Mouse (Mus musculus) myocyte (in vitro differentiated cells): ENCODE data around the gene Zbtb49.

ENCODE experiments used
- E2F4 ChIP-seq: IDR thresholded peaks from one replicate; pipeline ENCODE4 v1.6.1; 2011; ENCODE audit warnings: mild to moderate bottlenecking, control low read depth, moderate library complexity; ENCODE audit not compliant: insufficient read depth
- POLR2A ChIP-seq: IDR thresholded peaks from one replicate; pipeline ENCODE4 v1.6.1; 2011; ENCODE audit warnings: low read depth, mild to moderate bottlenecking, control low read depth, moderate library complexity; ENCODE audit not compliant: insufficient read length
- TCF12 ChIP-seq: IDR thresholded peaks from one replicate; pipeline ENCODE4 v1.6.1; 2011; ENCODE audit warnings: mild to moderate bottlenecking, control low read depth; ENCODE audit not compliant: poor library complexity, insufficient read depth, severe bottlenecking

DNA sequence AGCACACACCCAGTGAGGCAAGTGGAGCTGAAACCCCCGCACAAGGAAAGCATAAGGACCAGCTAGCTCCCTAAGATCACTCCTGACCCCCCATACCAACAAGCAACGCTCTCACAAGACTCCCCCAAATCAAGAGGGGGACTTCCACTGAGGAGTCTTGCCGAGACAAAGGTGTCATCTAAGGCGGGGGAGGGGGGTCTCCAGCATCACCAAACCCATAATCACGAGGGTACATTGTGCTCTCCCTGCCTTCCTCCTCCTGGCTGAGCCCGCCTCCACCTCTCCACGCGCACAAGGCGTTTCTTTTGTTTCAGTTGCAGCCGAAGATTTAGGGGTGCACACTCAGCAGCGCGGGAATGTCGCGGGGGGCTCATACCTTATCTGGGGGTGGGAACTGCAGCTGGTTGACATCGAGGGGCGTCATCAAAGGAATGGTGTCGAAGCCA lies 61.7 kb downstream of the Zbtb49 start:
- TF ChIP-seq TCF12 (no peak), E2F4 (no peak), POLR2A (no peak)
